15 mouse cellular contexts compared by ENCODE assay signal in the genomic region with DNA sequence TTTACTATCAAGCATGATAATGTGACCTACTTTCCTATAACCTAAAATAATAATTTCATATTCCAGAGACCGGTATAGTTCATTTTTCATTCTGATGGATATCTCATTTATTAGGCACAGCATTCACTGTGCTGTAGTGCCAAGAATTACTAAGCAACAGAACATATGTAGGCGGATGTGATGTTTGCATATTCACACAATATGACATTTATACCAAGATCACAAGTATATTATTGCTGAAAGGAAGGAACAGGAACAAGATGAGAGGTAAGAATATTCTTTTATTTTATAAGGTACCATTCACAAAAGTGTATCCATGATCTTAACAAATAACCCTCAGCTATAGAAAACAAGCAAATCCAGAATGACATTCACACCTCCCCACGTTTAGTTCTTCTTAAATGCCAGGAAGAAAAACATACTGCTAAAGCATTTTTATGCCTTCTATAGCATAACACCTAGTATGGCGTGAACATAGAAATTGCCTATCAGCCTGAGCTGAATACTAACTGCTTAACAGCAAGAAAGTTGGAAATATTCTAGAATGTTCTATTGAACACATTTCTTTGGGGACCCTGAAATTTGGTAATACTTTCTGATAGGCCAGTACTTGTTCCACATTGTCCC.
DNase-seq lines count a peak whose midpoint lies in the region; TF ChIP-seq lines count a peak whose summit lies in the region.
"Had no signal": no experiment of that assay in that cellular context is flagged by ENCODE, and none has a peak within 500 bp of the region (broad histone marks: within the 10 kb centered on the region; RNA-seq: fewer than 3 reads in every experiment).

No protein-coding gene starts in this region.

- DNase-seq in frontal cortex, adult 2 months (ENCODE audit: extremely low spot score in 1 of 2, low spot score in 1 of 2): peak; percentile 6 to 40
- no peak for DNase-seq in frontal cortex, postnatal 25 days (ENCODE audit: low spot score in 2 of 2)
- peak; percentile 5 for DNase-seq in left cerebral cortex, adult 11 months (ENCODE audit: low spot score)
- no peak for DNase-seq in left cerebral cortex, adult 8-10 months (ENCODE audit: low spot score in 2 of 2)
- DNase-seq in brain, embryonic 14.5 days (ENCODE audit: low read depth): peak; percentile 13
- DNase-seq in telencephalon, adult 2 months (ENCODE audit: low read depth, low spot score): peak; percentile 34
- DNase-seq in adrenal gland, postnatal 36 days: no peak
- DNase-seq: adrenal gland, adult 2 months; adrenal gland, postnatal 25 days; cerebellum, adult 18-20 months; cerebellum, adult 9-11 months; cerebellum, postnatal 36 days; gastrocnemius, postnatal 10 days; heart, adult 18-20 months; heart, postnatal 14 days had no signal

- TF ChIP-seq POLR2A in brain, embryonic 14.5 days (IDR thresholded peaks at IDR 0.05; ENCODE audit: borderline replicate concordance, extremely low read depth, insufficient read depth, insufficient read length, poor library complexity, severe bottlenecking): no peak

- TF ChIP-seq CTCF in brain, embryonic 14.5 days (IDR thresholded peaks at IDR 0.05; ENCODE audit: borderline replicate concordance, extremely low read depth, insufficient read depth, insufficient read length): no peak

Comparison
In these comparisons a context has a peak if more than half of its experiments do, and no peak if none do; other contexts are left out.
1. DNase-seq: peak in frontal cortex, adult 2 months (2 of 2), left cerebral cortex, adult 11 months (single experiment), brain, embryonic 14.5 days (single experiment) and telencephalon, adult 2 months (single experiment); none in frontal cortex, postnatal 25 days (0 of 2), left cerebral cortex, adult 8-10 months (0 of 2) and adrenal gland, postnatal 36 days (0 of 2).